Mouse (Mus musculus) MEL (cell line): ENCODE results near the gene Aldh3b2. TPM values are rescaled to one million over a fixed set of nuclear protein-coding genes. Genes with fewer than 3 reads are reported as not detected.

Experiments
- DNase-seq: peaks from one replicate; pipeline ENCODE4 v3.0.0; 2011; ENCODE audit warnings: low read depth, low spot score
- H3K27ac ChIP-seq: 2 replicates; pipeline ENCODE4 v1.5.1; 2012; ENCODE audit warnings: low read depth, mild to moderate bottlenecking, control low read depth, low read length, moderate library complexity; ENCODE audit not compliant: control insufficient read depth
- H3K27me3 ChIP-seq, 2 experiments: fragments of 150-350 bp in 1 of 2; sonication (generic) in 1 of 2; 2 replicates each; pipeline ENCODE4 v1.6.1; 2012; ENCODE audit warnings: low read length in 2 of 2, mild to moderate bottlenecking in 2 of 2, improper control_type of control experiment in 1 of 2, moderate library complexity in 1 of 2; ENCODE audit not compliant: insufficient read depth in 2 of 2, control insufficient read depth in 1 of 2
- H3K36me3 ChIP-seq, 2 experiments: 2 replicates each; pipeline ENCODE4 v1.6.1; 2012 to 2014; ENCODE audit warnings: low read length in 2 of 2, improper control_type of control experiment in 1 of 2, inconsistent platforms in 1 of 2, mild to moderate bottlenecking in 1 of 2; ENCODE audit not compliant: insufficient read depth in 2 of 2, control insufficient read depth in 1 of 2
- H3K4me1 ChIP-seq, 2 experiments: fragments of 150-350 bp in 1 of 2; sonication (generic) in 1 of 2; 2 replicates each; pipeline ENCODE4 v1.6.1; 2012; ENCODE audit warnings: low read length in 2 of 2, improper control_type of control experiment in 1 of 2, mild to moderate bottlenecking in 1 of 2; ENCODE audit not compliant: insufficient read depth in 2 of 2, control insufficient read depth in 1 of 2
- H3K4me3 ChIP-seq, 2 experiments: fragments of 150-350 bp in 1 of 2; sonication (generic) in 1 of 2; 2 replicates each; pipeline ENCODE4 v1.5.1; 2012; ENCODE audit warnings: low read depth in 2 of 2, low read length in 2 of 2, mild to moderate bottlenecking in 2 of 2, moderate library complexity in 2 of 2, control low read depth in 1 of 2, improper control_type of control experiment in 1 of 2; ENCODE audit not compliant: control insufficient read depth in 1 of 2, insufficient read depth in 1 of 2
- H3K79me2 ChIP-seq: 2 replicates; pipeline ENCODE4 v1.6.1; 2012; ENCODE audit warnings: mild to moderate bottlenecking, low read length, moderate library complexity; ENCODE audit not compliant: control insufficient read depth, poor library complexity, insufficient read depth
- H3K9ac ChIP-seq: 2 replicates; pipeline ENCODE4 v1.6.1; 2012; ENCODE audit warnings: low read depth, mild to moderate bottlenecking, control low read depth, low read length, moderate library complexity; ENCODE audit not compliant: control insufficient read depth, poor library complexity, severe bottlenecking
- H3K9me3 ChIP-seq: fragments of 150-350 bp; sonication (generic); replicated peaks from 2 replicates; pipeline ENCODE4 v1.6.1; 2012; ENCODE audit warnings: mild to moderate bottlenecking, low read length, improper control_type of control experiment, moderate library complexity; ENCODE audit not compliant: insufficient read depth
- BHLHE40 ChIP-seq: IDR thresholded peaks from 2 replicates; pipeline ENCODE4 v1.6.1; 2012; ENCODE audit warnings: low read depth, mild to moderate bottlenecking, inconsistent platforms, low read length, improper control_type of control experiment, borderline replicate concordance
- CHD2 ChIP-seq: IDR thresholded peaks from 2 replicates; pipeline ENCODE4 v1.6.1; 2011; ENCODE audit warnings: low read length, improper control_type of control experiment
- CTCF ChIP-seq, 3 experiments: IDR thresholded peaks in 2 of 3; conservative IDR thresholded peaks in 1 of 3; 2 replicates each; pipeline ENCODE4 v1.5.1; 2011 to 2012; ENCODE audit warnings: low read length in 3 of 3, low read depth in 2 of 3, mild to moderate bottlenecking in 2 of 3, improper control_type of control experiment in 1 of 3, inconsistent platforms in 1 of 3, mixed read lengths in 1 of 3, moderate library complexity in 1 of 3; ENCODE audit not compliant: control insufficient read depth in 1 of 3, insufficient read depth in 1 of 3, poor library complexity in 1 of 3, severe bottlenecking in 1 of 3
- E2F4 ChIP-seq: IDR thresholded peaks from 2 replicates; pipeline ENCODE4 v1.6.1; 2011; ENCODE audit warnings: low read depth, low read length, improper control_type of control experiment, borderline replicate concordance
- ETS1 ChIP-seq: IDR thresholded peaks from 2 replicates; pipeline ENCODE4 v1.6.1; 2012; ENCODE audit warnings: low read depth, mild to moderate bottlenecking, inconsistent platforms, low read length, improper control_type of control experiment, moderate library complexity
- HCFC1 ChIP-seq: IDR thresholded peaks from 2 replicates; pipeline ENCODE4 v1.6.1; 2012; ENCODE audit warnings: low read depth, mild to moderate bottlenecking, inconsistent platforms, low read length, improper control_type of control experiment, moderate library complexity
- KAT2A ChIP-seq: conservative IDR thresholded peaks from 2 replicates; pipeline ENCODE4 v1.6.1; 2012; ENCODE audit warnings: low read depth, low read length, improper control_type of control experiment, inconsistent platforms
- MAZ ChIP-seq: IDR thresholded peaks from 2 replicates; pipeline ENCODE4 v1.6.1; 2012; ENCODE audit warnings: low read depth, mild to moderate bottlenecking, inconsistent platforms, low read length, improper control_type of control experiment
- NELFE ChIP-seq: IDR thresholded peaks from 2 replicates; pipeline ENCODE4 v1.6.1; 2011; ENCODE audit warnings: low read depth, low read length, improper control_type of control experiment
- NRF1 ChIP-seq: IDR thresholded peaks from 2 replicates; pipeline ENCODE4 v1.6.1; 2014; ENCODE audit warnings: low read depth, mild to moderate bottlenecking, inconsistent platforms, low read length, improper control_type of control experiment, moderate library complexity; ENCODE audit not compliant: poor library complexity, insufficient read depth, severe bottlenecking
- POLR2A ChIP-seq, 2 experiments: IDR thresholded peaks; 2 replicates each; pipeline ENCODE4 v1.6.1; 2011 to 2012; ENCODE audit warnings: low read length in 2 of 2, mild to moderate bottlenecking in 2 of 2, control low read depth in 1 of 2, improper control_type of control experiment in 1 of 2, low read depth in 1 of 2, moderate library complexity in 1 of 2; ENCODE audit not compliant: control insufficient read depth in 1 of 2, insufficient read depth in 1 of 2, poor library complexity in 1 of 2
- POLR2AphosphoS2 ChIP-seq: IDR thresholded peaks from 2 replicates; pipeline ENCODE4 v1.6.1; 2011; ENCODE audit warnings: low read length, improper control_type of control experiment
- RAD21 ChIP-seq: IDR thresholded peaks from 2 replicates; pipeline ENCODE4 v1.6.1; 2011; ENCODE audit warnings: mild to moderate bottlenecking, low read depth, low read length, improper control_type of control experiment
- RCOR1 ChIP-seq: IDR thresholded peaks from 2 replicates; pipeline ENCODE4 v1.6.1; 2012; ENCODE audit warnings: low read depth, mild to moderate bottlenecking, inconsistent platforms, low read length, improper control_type of control experiment
- TAL1 ChIP-seq: IDR thresholded peaks from 2 replicates; pipeline ENCODE4 v1.6.1; 2012; ENCODE audit warnings: mild to moderate bottlenecking, inconsistent platforms, low read length, moderate library complexity, mixed read lengths
- TCF12 ChIP-seq: IDR thresholded peaks from 2 replicates; pipeline ENCODE4 v1.6.1; 2014; ENCODE audit warnings: low read depth, mild to moderate bottlenecking, inconsistent platforms, low read length, improper control_type of control experiment, moderate library complexity
- USF1 ChIP-seq: IDR thresholded peaks from 2 replicates; pipeline ENCODE4 v1.6.1; 2014; ENCODE audit warnings: low read depth, mild to moderate bottlenecking, inconsistent platforms, low read length, improper control_type of control experiment, moderate library complexity
- ZKSCAN1 ChIP-seq: IDR thresholded peaks from 2 replicates; pipeline ENCODE4 v1.6.1; 2012; ENCODE audit warnings: low read depth, mild to moderate bottlenecking, inconsistent platforms, low read length, improper control_type of control experiment, moderate library complexity
- ZNF384 ChIP-seq: IDR thresholded peaks from 2 replicates; pipeline ENCODE4 v1.6.1; 2012; ENCODE audit warnings: low read depth, mild to moderate bottlenecking, inconsistent platforms, low read length, improper control_type of control experiment
- polyA plus RNA-seq, 2 experiments: library from polyadenylated mRNA; stranded (reverse) in 1 of 2; unstranded in 1 of 2; fragments of >175 nt in 1 of 2; fragments of >200 nt in 1 of 2; gene quantifications; 2 replicates each; pipeline versions ENCODE4 v1.2.1 to v1.2.4; 2012; ENCODE audit warnings: low replicate concordance in 2 of 2, low read depth in 1 of 2; ENCODE audit not compliant: insufficient read length in 2 of 2, insufficient read depth in 1 of 2, missing spikeins in 1 of 2
- total RNA-seq: library from RNA; depleted of rRNA; stranded (reverse); fragments of 300-350 nt; gene quantifications from 2 replicates; pipeline ENCODE4 v1.2.3, GENCODE M21; 2012

The Aldh3b2 gene
- total and polyA plus RNA-seq, 3 experiments = not detected

- TF ChIP-seq BHLHE40 (no peak), ZNF384 (no peak)
Observed at GRCm38 (mm10) chr19:3951461-3951860, 20.7 kb upstream of the Aldh3b2 start (continued).

- no peaks in the 10 kb centered on the region for H3K9me3 ChIP-seq
- H3K27ac ChIP-seq = no peak overlapping the region
- no peak for DNase-seq
- TF ChIP-seq ZNF384 (no peak), NELFE (no peak), MAZ (no peak), USF1 (no peak)
- no peak overlapping the region for H3K4me3 ChIP-seq
- H3K79me2 ChIP-seq = no peaks in the 10 kb centered on the region
- H3K4me1 ChIP-seq = peaks cover 9% of the 10 kb centered on the region in 2 experiments; a peak in 3 of 4 replicates
- no peak overlapping the region for H3K9ac ChIP-seq
- no peaks in the 10 kb centered on the region for H3K27me3 ChIP-seq
- 0 out of 4 replicates have a peak, but pooled peaks cover 0 to 6% of the 10 kb centered on the region in 2 experiments for H3K36me3 ChIP-seq
Observed at GRCm38 (mm10) chr19:3952099-3952498, 20.0 kb upstream of the Aldh3b2 start.

- Histone ChIP-seq H3K36me3 (0 out of 4 replicates have a peak, but pooled peaks cover 0 to 6% of the 10 kb centered on the region in 2 experiments), H3K4me3 (no peak overlapping the region), H3K27me3 (0 out of 4 replicates have a peak, but pooled peaks cover 0 to 2% of the 10 kb centered on the region in 2 experiments), H3K9me3 (no peaks in the 10 kb centered on the region), H3K9ac (no peak overlapping the region), H3K27ac (no peak overlapping the region), H3K79me2 (no peaks in the 10 kb centered on the region), H3K4me1 (peaks cover 9% of the 10 kb centered on the region in 2 experiments; a peak in 3 of 4 replicates)
- no peak for TF ChIP-seq CTCF (IDR thresholded peaks at IDR 0.05 in 2 of 3, conservative IDR thresholded peaks at IDR 0.05 in 1 of 3; ENCODE audit: control insufficient read depth in 1 of 3, insufficient read depth in 1 of 3, low read depth in 2 of 3, low read length in 3 of 3, poor library complexity in 1 of 3, severe bottlenecking in 1 of 3)
- no peak for TF ChIP-seq E2F4
- TF ChIP-seq RAD21 = no peak
- no peak for TF ChIP-seq NRF1
- TF ChIP-seq ZKSCAN1 = no peak
- no peak for TF ChIP-seq POLR2AphosphoS2
- TF ChIP-seq NELFE = no peak
- no peak for TF ChIP-seq HCFC1
- TF ChIP-seq CHD2 = no peak
- no peak for TF ChIP-seq ZNF384
- TF ChIP-seq POLR2A (IDR thresholded peaks at IDR 0.05; ENCODE audit: control insufficient read depth in 1 of 2, insufficient read depth in 1 of 2, low read depth in 1 of 2, low read length in 2 of 2, poor library complexity in 1 of 2) = no peak
- TF ChIP-seq KAT2A = no peak
- TF ChIP-seq MAZ = no peak
- TF ChIP-seq TAL1 = no peak
- TF ChIP-seq ETS1 = no peak
- TF ChIP-seq RCOR1 = no peak
- TF ChIP-seq TCF12 = no peak
- no peak for DNase-seq
Observed at GRCm38 (mm10) chr19:3955033-3955432, 17.1 kb upstream of the Aldh3b2 start.
